Mouse (Mus musculus): ENCODE results near the gene Gm10277.
"Not testable (repeated sequence)": the region's sequence is repeated elsewhere in the genome, so short reads cannot be mapped to it uniquely, and the experiment has no call there.

The Gm10277 gene

DNA sequence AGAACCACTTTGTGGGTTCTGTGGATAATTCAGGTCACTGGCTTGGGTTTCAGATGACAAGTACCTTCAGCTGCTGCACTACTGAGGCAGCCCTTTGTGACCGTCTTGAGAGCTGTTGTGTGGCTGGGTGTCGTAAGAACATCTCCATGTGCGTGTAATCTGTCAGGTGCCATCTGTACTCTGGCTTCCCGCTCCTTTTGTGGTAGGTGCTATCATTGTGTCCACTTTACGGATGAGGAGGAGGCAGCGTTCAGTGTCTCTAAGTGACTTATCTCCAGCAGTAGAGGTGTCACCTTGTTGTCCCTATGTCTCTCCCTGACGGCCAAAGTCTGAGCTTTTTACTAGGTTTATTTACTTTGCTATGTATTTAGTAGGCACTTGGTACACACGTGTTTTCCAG, 17.2 kb downstream of the Gm10277 start:
- no peak for DNase-seq (ENCODE audit: low spot score)

DNA sequence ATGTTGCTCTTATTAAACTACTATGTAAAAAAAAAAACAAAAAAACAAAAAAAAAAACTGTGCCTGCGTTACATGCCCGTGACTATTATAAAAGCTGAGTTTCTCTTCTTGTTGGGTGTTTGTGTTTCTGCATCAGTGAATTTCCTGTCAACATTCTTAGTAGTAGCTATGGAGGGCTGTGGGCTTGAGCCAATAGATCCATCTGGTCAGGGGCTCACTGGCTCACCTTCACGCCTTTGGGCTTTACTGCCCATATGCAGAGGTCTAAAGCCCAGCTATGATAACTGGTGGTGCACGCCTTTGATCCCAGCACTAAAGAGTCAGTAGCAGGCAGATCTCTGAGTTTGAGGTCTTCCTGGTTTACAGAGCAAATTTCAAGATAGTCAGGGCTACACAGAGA, 18.1 kb downstream of the Gm10277 start:
- no peak for DNase-seq (ENCODE audit: low spot score)

DNA sequence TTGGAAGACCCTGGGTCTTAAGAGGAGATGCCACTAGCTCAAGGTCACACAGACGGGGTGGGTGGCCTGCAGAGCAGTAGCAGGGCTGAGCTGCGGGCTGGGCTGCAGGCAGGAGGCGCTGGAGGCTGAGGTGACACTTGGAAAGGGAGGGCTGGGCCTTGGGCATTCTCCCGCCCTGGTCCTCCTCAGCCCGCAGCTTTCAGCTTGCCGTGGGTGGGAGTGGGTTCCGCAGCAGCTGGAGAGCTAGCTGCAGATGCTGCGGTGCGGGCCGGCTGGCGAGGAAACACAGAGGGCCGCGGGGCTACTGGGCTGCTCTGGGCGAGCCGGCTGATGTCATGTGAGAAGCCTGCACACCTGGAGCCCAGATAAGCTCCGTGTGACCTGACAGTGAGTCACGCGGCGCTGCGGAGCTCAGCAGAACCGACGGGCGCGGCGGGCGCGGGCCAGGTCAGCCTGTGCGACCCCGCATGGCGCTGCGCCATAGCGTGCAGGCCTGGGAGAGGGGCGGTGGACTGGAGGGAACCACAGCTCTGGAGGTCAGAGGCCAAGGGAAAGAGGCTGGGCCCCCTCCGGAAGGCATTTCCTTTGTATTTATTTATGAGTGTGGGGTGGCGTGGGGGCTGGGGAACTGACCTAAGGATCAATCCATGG, 21.1 kb downstream of the Gm10277 start:
- no peak for DNase-seq (ENCODE audit: low spot score)

DNA sequence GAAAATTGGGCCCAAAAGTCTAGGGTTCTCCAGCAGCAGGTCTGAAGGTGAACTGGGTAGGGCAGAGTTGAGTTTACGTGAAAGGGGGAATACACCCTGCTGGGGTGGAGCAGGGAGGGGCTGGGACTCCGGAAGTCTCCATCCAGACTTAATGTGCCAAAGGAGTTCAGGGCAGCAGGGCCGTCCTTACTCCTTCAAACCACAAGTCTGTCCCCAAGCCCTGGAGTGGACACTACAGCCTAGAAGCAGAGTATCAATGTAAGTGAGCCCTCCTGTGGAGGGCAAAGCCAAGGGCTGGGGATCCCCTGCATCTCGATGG, 22.1 kb downstream of the Gm10277 start:
- DNase-seq (ENCODE audit: low spot score) = no peak

DNA sequence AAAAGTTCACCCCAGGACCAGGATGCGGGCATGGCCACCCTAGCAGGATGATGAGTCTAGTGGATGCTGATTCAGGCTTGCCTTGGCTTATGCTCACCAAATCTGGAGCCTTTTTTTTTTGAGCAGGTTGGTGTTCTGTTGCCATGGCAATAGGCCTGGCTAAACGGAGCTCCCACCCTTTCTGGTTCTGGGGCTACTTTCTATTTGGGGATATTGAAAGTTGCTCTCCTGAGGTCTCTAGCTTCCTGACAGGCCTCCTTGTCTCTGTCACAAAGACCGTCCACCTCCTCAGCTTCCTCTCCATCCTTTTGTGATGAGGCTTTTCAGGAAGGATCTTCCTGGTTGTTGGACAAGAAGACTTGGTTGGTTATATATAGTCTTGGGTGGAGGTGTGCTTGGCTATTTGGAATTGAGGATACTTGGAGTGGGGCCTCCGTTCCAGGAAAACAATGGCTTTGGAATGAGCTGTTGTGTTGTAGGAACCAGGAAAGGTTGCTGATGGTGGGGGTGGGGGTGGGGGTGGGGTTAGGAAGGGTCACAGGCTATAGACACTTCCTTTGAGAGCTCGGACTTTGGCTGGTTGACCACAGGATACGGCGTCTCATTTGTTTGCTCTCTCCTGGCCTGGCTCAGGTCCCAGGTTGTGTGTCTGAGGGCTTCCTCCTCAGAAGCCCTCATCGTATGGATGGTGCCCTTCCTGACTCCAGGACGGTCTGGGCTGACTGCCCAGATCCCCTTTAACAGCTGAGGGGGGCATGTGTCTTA, 22.7 kb downstream of the Gm10277 start:
- DNase-seq (ENCODE audit: low spot score) = no peak

DNA sequence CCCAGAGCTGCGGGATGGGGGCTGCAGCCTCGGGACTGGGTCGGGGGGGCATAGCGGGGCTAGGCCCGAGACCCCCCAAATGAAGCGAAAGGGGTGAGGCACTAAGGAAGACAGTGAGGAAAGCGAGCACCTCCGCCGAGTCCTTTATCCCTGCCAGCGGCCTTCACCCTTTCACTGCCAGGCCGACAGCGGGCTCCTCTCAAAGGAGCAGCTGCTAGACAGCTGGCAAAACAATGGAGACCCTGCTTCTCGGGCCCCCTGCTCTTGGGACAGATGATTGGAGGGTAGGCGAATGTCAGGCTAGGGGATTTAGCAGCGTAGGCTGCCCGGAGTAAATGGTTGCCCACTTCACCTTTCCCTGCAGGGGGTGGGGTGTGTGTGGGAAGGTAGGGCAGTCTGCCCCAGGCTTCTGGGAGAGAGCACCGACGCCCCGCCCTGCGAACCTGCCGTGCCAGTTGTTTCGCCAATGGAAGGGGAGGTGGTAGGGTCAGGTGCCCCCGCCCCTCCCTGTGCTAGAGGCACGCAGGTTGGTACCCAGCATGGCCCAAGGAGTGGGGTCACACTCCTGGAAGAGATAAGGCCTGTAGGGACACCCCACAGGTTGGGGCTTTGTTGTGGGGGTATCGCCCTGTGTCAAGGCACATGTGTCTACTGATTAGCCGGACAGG, 23.7 kb downstream of the Gm10277 start:
- DNase-seq (ENCODE audit: low spot score) = no peak

DNA sequence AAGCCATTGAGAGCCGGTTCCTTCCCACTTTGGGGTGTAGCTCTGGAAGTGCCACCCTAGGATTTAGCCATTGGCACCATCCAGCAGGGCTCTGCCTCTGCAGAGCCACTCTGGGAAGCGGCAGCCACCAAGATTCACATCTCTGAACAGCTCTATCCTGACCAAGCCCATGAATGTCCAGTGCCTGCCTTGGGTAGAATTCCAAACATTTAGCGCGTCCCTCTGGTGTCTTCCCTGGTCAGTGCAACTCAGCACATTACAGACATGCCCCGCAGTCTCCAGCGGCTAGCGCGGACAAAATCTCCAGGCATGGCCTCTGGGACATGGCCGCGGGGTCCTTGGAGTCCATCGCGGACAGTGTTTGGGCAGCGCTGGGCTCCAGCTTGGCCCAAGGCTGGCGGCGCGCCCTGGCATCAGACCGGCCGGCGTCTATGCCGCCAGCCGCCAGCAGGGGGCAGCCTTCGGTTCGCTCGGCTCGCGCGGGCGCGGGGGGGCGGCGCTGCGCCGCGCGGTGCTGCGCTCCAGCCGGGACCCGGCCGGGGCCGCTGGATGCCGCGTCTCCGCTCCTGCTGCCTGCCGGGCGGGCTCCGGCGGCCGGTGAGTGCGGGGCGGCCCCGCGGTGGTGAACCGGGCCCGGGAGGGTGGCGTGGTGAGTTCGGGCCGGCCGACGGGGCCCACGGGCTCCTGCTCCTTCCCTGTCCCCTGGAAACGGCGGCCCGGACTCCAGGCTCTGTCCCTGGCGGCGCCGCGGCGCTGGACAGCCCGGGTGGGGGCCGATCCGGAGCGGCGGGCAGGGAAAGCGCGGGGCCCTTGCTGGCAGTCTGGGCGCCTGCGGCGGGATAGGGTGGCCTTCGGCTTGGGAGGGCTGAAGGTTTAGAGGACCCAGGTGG, 24.5 kb downstream of the Gm10277 start, which contains the start of gene Myo18a:
Gene Myo18a (plus strand): TSS at position 464 of the 890 bp plus-strand sequence.
- DNase-seq (ENCODE audit: low spot score) = no peak

DNA sequence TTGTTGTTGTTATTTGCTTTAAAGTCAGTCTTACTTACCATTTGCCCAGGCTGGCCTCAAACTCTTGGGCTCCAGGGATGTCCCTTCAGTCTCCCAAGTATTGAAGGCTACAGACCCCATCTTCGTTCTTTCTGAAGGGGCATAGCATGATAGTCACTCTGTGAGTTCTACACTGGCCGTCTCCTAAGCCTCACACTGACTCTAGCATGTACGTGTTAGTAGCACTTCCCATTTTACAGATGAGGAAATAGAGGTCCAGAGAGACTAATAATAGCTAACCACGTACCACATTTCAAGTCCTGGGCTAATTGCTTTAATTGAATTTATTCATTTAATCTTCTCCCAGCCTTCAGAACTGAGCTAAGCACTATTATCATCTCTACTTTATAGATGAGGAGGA, 27.5 kb downstream of the Gm10277 start:
- DNase-seq (ENCODE audit: low spot score) = no peak

DNA sequence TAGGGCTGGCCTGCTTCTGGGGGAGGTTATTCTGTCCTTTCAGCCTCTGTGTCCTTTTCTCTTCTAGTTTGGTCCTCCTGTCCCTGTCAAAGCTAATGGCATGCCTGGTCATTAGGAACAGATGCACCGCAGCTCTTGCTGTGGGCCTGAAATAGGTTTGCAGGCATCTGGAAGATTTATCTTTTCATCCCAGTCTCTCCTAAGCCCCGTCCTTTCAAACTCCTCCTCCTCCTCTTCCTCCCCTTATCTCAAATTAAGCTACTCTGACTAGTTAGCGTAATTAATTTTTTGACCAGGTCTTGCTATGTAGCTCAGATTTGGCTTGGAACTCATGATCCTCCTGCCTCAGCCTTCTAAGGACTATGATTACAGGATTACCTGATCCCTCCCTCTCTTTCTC, 34.1 kb downstream of the Gm10277 start:
- DNase-seq (ENCODE audit: low spot score) = no peak

DNA sequence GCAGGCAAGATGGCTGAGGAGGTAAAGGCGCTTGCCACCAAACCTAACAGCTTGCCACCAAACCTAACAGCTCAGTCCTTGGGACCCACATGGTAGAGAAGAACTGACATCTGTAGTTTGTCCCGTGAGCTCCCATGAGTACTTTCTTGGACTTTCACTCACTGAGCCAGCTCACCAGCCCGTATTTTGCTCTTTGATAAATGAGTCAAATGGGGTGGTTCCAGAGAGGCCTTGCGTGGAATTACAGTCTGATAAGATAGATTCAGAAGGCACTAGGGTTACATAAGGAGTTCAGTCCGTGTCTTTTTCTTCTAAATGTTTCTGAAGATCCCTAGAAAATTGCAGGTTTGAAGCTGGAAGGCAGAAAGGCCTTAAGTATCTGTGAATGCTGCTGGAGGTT, 35.0 kb downstream of the Gm10277 start:
- DNase-seq (ENCODE audit: low spot score) = peak; percentile 77

DNA sequence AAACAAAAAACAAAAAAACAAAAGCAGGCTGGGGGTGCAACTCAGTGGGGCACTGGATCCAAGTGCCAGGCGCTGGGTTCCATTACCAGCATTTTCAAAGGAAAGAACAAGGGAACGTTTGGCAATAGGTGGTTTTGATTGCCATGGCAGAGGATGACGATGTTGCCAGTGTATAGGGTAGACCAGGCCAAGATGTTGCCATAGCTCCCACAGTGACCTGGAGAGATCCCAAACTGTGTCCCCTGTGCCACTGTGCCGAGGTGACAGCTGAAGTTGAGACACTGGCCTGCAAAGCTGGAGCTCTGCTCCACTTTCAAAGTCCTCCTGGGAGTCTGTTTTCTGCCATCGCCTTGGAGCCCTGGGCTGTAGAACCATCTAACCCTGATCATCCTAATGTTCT, 38.6 kb downstream of the Gm10277 start:
- DNase-seq (ENCODE audit: low spot score) = no peak

DNA sequence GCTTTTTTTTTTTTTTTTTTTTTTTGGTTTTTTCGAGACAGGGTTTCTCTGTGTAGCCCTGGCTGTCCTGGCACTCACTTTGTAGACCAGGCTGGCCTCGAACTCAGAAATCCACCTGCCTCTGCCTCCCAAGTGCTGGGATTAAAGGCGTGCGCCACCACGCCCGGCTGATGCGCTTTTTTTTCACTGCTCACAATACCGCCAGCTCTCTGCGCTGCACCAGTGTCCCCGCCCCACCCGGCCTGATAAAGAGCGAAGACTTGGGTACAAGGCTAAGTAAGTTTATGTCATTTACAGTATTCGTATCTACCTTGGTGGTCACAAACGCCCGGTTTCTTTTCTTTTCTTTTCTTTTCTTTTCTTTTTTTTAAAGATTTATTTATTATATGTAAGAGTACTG, 40.4 kb downstream of the Gm10277 start:
- not testable (repeated sequence) for DNase-seq (ENCODE audit: low spot score)

DNA sequence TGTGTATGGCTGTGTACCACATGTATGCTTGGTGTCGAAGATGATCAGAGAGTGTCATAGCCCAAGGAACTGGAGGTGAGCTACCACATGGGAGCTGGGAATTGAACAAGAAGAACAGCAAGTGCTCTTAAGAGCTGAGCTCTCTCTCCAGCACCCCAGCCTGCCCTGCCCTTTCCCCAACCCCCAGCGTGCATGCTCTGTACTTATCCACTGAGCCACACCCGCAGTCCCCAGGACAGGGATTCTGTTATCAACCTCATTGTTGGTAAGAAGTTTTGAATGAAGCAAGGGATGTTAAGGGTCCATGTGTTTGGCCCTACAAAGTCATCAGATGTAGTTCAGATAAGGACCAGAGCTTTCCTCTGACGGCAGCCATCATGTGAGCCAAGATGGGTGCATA, 40.9 kb downstream of the Gm10277 start:
- DNase-seq (ENCODE audit: low spot score) = no peak

DNA sequence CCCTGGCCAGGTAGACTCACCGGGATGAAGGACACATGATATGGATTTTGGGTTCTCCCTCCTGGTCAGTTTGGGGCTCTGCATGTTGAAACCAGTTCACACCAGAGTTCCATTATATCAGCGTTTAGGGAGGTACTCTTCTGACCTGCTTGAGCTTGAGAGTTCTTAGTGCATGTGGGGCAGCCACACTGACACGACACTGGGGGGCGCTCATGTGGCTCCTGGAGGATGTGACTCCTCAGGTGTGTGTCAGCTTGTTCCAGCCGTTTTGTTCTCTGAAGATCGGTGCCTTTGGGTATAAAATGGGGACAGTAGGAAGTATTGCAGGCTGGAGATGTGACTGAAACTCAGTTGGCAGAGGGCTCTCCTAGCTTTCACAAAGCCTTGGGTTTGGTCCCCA, 43.6 kb downstream of the Gm10277 start:
- no peak for DNase-seq (ENCODE audit: low spot score)

DNA sequence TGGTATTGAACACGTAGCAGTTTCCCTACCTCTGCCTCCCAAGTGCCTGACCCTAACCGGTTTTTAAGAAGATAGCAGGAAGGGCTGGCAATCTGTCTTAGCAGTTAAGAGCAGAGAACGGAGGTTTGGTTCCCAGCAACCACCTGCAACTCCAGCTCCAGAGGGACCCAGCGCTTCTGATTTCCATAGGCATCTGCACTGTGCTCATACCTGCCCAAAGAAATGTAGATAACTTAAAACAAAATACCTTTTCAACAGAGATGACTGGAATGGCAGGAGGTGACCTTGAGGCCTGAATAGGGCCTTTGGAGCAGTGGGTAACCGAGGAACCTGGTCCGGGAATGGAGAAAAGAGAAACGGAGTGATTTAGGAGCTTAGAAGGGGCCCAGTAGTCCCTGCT, 49.0 kb downstream of the Gm10277 start:
- DNase-seq (ENCODE audit: low spot score) = no peak

DNA sequence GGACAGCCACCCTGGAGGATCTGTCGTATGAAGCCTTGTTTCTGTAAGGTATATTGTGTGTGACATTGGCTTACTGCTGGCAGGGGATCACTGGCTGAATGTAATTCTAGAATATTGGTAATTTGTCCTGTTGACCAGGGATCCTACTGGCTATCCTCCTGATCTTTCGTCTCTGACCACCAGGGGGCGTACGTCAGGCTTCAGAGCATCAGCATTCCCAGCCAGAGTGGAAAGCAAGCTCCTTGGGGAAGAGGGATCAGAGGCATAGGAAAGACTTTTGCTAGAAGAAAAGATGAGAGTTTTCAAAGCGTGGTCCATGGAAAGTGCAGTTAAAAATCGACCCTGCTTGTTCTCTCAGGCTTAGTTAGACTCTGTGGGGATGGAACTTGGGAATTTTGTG, 50.3 kb downstream of the Gm10277 start:
- peak; percentile 75 for DNase-seq (ENCODE audit: low spot score)
